Mouse (Mus musculus) kidney, adult 11 months (tissue): ENCODE measurements around the gene Vamp2.

Source experiments
- DNase-seq: peaks from one replicate; pipeline ENCODE4 v3.0.0; 2022

Gene Vamp2

DNA sequence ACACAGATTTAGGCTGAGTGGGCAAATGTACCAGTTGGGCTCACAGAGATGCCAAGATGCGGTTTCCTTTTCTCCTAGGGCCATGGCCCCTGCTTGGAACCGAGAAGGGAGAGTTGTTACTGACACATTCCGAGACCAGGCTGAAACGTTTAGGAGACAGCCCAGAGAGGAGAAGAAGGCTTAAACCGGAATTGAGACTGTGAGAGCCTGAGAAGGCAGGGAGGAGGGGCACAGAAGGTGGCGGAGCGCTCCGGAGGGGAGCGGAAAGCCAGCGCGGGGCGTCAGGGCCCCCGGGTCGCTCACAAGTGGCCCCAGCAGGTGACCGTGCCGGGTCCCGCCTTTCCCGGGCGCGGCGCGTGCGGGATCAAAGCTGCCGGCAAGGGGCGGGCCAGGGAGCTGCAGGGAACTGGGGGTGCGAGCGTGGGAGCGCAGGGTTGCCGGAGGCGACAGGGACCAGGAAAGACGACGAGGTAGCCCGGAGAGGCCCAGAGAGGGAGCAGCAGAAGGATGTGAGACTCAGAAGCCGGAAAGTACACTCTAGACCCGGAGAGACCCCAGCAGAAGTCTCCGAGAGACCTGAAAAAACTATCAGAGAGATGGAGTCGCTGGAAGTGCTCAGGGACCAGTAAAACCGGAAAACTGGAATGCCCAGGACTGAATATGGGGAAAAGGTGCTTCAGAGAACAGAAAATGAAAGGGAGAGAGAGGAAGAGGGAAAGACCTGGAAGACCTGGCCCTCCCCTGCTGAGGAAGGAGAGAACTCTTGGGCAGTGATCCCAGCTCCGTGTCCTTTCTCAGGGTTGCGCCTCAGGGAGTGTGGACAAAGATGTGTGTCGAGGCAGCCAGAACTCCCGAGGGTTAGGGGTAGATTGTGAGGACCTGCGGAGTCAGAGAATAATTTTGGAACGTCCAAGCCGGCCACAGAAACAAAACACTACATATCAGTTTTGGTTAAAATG lies 29.7 kb downstream of the Vamp2 start:
- peak; percentile 58 for DNase-seq

DNA sequence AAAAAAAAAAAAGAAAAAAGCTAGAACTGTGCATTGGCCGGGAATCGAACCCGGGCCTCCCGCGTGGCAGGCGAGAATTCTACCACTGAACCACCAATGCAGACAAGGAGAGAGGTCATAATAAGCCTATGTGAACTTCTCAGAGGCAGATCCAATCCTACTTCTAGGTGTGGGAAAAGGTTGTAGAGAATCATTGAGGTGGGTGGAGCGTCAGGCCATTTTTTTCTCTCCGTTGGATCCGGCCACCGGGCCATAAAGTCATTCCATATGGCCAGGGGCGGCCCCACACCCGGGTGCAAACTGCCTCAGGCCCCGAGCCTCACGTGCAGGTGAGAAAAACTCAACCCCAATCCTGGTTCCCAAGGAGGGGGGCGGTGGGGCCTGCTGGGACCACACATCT lies 30.5 kb downstream of the Vamp2 start:
- peak; percentile 79 for DNase-seq

DNA sequence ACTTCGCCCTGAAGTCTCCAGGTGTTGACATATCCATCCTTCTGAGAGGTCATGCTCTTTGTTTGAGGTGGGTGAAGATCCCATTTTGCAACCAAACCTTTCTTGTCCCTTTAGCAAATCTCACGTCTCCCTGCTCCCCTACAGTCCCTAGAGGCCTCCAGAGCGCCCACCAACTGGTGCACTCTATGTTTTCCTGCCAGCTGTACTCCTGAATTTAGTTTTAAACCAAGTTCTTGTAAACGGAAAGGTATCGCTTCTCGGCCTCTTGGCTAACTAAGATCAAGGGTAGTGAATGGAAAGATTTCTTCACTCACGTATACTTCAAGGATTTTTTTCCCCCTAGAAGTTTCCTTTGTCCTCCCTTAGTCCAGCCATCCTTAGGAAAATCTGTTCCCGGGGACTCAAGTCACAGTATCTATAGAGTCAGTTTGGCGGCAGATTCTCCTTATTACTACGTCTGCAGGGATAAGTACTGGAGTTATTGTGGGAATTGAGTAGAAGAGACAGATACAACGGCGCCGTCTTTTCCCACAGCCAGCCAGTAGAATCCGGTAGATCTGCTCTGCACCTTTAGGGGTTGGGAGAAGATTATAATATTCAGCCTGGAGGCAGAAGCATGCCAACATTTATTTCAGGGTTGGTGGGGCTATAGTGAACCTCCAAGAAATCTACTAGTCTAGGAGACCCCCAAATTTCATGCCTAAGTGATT lies 31.3 kb downstream of the Vamp2 start:
- DNase-seq: no peak

DNA sequence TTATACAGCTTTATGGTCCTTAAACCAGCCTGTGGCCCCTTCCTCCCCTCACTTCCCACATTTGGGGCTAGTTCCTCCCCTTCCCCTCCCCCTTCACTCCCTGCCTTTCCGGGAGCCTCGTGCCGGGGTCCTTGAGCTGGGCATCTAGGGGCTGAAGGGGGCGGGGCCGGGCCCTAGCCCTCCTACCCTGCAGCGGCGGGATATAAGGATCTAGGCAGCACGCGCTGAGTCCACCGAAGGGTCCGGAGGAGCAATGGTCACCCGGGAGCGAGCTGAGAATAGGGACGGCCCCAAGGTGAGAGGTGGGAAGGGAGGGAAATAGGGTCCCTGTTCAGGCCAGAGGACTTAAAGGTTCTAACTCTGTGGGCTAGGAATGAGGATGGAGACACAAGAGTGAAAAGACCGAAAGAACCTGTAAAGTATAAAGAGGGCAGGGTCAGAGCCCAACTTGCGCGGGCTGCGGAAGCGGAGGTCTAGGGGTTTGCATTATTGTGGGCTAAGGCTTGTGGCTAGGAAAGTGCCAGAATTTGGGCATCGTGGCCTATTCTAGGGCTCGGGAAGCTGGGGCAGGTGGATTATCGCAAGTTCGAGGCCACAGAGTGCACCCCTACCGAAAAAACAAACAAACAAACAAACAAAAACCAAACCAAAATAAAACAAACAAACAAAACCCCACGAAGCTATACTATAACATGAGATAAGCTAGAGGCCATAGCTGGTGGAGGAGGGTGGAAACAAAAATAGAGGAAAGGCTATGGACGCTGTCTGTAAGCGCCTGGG lies 32.1 kb downstream of the Vamp2 start, which contains the start of gene Hes7:
Gene Hes7 (plus strand): TSS at position 184 of the 780 bp plus-strand sequence.
- DNase-seq: no peak

DNA sequence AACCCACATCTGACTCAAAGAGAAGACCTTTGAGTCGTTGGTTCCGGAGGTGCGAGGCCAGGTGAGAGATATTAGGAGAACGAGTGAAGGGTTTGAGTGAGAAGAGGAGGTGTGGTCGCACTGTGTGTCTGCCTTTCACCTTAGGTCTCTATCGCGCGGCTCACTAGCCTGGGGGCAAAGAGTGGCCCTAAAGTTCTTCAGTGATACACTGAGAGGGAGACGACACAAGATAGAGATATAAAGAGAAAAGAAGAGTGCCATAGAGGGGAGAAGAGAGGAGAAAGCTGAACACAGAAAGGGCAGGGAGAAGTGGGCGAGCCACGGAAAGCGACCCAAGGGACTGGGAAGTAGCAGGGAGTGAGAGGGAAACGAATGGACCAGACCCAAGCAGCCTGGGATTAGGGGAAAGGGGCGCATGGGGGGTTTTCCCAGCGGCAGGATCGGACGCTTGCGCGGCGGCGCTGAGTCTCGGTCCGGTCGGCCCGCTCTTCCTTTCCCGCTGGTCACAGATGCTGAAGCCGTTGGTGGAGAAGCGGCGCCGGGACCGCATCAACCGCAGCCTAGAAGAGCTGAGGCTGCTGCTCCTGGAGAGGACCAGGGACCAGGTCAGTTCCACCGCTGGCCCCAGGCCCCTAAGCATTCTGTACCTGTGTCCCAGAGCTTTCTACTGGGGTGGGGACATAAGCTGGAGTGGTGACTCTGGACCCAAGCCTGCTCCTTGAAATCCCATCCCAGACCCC lies 32.9 kb downstream of the Vamp2 start:
- no peak for DNase-seq

DNA sequence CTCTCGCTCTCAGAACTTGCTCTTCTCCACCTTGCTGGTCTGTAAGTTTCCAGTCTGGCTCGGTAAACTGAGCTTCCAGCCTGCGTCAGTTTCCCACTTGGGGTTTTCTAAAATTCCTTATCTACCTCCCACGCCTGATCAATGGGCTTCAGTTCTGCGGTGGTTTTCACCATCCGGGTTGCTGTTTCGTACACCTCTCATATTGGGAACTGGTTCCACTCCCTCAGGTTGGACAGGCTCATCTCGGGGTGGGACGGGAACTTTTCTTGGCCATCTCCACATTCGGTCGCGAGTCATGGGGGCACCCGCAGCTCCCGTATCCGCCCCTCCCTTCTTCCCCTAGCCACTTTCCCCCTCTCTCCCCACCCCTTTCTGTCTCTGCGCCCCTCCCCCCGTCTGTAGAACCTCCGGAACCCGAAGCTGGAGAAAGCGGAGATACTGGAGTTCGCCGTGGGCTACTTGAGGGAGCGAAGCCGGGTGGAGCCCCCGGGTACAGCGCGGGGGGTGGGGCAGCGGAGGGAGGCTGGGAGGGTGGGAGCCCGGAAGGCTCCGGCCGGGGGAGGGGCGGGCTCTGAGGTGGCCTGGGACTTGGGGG lies 33.5 kb downstream of the Vamp2 start:
- DNase-seq: no peak

DNA sequence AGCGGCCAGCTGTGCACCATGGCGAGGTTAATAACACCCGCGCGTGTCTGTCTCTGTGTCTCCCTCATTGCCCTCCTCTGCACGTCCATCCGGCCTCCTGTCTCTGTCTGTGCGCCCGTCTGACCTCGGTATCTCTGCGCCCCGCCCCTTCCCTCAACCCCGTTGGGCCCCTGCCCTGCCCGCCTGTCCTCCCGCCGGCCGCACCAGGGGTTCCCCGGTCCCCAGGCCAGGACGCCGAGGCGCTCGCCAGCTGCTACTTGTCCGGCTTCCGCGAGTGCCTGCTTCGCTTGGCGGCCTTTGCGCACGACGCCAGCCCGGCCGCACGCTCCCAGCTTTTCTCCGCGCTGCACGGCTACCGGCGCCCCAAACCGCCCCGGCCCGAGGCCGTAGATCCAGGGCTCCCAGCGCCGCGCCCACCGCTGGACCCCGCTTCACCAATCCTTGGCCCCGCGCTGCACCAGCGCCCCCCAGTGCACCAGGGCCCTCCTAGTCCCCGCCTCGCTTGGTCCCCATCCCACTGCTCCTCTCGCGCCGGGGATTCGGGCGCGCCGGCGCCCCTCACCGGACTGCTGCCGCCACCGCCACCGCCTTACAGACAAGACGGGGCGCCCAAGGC lies 34.2 kb downstream of the Vamp2 start, which contains the start of gene 9130213A22Rik:
Gene 9130213A22Rik (minus strand): TSS at position 254 of the 616 bp plus-strand sequence.
- DNase-seq: peak; percentile 85

DNA sequence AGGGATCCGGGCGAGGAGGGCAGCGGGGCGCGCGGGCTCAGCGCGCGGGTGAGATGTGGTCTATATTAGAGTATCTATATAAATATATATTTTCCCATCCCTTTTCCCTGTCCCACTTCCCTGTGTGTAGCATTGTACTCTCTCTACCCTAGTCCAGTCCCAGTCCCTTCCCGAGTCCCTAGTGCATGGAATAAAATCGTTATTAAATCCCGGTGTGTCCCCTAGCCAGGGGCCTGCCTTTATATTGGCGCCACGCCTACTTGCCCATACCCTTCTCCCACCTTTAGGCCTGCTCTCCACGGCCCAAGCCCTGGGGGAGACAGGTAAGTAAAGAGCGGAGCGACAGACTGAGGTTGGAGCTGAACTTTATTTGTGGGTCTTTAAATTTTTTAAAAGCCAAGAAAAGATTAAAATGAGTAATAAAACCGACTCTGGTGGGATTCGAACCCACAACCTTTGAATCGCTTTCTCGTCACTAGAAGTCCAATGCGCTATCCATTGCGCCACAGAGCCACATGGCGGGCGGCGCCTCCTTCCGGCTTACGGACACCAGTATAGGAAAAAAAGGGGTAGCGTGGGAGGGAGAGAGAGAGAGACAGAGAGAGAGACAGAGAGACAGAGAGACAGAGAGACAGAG lies 34.9 kb downstream of the Vamp2 start:
- DNase-seq: peak; percentile 87

DNA sequence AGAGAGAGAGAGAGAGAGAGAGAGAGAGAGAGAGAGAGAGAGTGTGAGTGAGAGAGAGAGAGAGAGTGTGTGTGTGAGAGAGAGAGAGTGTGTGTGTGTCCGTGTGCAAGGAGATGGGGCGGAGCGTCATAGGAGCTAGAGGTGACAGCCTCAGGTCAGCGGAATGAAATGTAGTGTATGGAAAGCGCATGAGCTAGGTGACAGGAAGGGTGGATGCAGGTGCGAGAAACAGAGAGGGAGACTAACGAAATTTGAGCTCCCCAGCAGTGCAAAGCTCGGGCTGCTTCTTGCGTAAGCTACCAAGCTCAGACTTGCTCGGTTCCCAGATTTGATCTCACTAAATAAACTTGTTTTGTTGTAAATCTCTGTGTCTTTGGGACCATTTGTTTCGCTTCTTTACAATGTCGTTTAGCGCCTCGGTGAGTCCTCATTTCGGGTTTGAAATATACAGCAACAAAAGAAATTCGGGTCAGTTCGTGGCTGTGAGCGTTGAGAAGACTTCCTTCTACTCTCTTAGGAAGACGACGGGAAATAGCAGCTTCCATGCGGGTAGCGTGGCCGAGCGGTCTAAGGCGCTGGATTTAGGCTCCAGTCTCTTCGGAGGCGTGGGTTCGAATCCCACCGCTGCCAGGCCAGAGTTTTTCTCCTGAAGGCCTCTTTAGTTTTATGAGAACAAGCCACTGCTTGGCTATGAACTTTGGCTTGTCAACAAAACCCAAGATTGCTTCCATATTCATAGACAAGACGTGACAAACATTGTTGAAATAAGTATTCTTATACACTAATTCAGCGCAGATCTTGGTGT lies 35.6 kb downstream of the Vamp2 start:
- DNase-seq: peak; percentile 88

DNA sequence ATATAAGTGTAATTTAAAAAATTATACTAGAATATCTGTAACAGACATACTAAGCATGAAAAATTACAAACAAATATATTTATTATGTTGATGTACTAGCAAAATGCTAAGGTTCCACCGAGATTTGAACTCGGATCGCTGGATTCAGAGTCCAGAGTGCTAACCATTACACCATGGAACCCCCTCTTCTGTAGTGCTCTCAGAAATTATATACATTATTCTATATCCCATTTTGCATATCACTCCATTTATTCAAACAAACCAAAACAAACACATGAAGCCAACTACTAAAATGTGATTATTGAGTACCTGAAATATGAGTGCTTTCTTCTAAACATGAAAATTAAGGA lies 36.2 kb downstream of the Vamp2 start:
- no peak for DNase-seq

DNA sequence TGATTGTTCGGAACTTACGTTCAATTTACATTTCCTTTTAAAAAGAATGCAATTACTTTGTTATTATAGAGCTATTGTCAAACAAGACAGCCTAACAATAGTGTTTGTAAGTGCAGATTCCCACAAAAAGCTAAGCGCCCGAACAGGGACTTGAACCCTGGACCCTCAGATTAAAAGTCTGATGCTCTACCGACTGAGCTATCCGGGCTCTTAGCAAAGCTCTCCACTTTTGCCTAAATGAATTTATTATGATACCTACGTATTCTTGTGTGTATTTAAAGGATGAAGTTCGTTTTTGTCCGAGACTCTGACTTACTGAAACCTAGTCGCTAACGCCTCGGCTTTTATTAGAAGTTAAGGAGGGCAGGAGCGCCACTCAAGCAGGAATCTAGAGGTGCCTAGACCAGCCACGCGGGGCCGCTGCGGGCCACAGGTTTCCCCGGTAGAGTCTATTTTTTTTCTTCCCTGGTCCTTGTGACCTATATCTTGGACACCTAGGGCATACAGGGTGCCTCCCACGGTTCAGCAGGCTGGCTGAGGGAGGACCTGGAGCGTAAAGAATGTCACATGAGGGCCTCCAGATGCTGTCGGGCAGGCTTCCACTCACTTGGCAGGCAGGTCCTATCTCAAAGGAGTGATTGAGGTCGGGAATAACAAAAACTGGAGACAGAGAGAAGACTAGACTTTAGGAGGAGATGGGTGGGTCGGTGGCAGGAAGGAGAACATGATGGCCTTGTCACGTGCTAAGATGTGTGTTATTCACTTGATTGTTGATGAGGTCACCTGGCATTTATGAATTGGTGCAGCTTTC lies 37.0 kb downstream of the Vamp2 start:
- DNase-seq: peak; percentile 89

DNA sequence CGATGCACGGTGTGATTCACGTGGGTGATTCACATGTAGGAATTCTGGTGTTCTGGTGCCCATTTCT lies 37.4 kb downstream of the Vamp2 start, which contains the start of gene Aloxe3:
Gene Aloxe3 (plus strand): TSS at position 45 of the 67 bp plus-strand sequence.
- no peak for DNase-seq

DNA sequence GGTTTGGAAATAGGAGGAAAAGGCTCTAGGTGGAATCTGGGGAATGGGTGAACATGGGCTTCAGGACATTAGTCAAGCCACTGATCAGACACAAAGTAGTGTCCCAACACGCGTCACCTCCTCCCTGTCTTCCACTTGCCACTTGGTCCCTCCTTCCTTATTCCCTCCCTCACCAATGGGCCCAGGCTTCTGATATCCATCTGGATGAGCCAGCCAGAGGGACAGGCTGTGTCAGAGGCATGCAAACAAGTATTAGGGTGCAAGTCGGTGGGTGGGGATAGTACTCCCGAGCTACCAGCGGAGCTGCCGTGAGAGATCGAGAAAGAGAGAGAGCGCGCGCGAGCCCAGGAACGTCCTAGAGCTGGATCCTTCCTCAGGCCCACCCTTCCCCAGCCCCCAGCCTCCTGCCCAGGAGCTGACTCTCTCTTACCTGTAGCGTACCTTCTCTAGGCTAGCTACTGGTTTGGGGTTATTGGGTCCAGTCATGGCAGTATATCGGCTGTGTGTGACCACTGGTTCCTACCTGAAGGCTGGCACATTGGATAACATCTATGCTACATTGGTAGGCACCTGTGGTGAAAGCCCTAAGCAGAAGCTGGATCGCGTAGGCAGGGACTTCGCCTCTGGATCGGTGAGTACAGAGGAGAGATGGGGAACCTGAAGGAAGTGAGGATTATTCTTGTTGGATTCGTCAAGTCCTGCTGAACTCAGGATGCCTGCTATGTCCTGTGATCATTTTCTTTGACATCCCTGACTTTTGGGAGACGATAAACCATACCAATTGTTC lies 37.8 kb downstream of the Vamp2 start:
- no peak for DNase-seq

DNA sequence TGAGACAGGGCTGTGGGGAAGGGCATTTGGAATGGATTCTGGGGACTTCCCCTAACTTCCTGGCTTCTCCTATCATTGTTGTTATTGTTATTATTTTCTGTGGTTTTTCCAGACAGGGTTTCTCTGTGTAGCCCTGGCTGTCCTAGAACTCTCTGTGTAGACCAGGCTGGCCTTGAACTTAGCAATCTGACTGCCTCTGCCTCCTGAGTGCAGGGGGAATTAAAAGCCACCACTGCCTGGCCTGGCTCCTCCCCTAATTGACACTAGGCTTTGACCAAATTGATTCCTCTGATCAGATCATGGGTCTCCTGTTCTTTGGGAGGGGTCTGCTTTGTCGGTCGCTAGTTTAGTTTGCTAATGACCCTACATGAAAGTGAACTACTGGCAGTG lies 38.4 kb downstream of the Vamp2 start:
- DNase-seq: no peak

DNA sequence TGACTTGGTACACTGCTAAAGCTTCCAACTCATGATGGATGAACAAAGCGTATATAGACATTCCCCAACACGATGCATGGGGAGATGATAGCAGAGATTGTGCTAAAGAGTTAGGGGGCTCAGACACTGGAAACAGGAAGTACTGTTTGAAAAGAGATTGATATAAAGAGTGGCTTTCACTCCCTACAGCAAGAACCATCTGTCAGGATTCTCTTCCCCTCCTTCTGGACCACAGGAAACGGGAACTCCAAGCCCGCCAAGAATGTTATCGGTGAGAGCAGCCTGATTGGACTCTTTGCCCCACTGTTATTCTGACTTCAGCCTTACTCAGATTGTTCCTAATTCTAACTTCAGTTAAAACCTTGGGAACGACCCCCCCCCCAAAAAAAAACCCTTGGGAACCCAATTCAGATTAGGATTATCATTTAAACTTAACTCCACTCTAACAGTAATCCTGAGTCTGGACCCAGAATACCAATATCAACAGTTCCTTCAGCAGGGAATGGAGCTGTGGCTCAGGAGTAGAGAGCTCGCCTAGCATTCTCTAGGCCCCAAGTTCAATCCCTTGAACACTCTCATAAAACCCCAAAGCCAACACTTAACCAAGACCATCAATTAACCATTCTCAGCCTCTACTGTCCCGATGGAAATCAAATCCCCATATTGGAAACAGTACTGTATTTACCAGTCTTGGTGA lies 40.3 kb downstream of the Vamp2 start:
- no peak for DNase-seq

DNA sequence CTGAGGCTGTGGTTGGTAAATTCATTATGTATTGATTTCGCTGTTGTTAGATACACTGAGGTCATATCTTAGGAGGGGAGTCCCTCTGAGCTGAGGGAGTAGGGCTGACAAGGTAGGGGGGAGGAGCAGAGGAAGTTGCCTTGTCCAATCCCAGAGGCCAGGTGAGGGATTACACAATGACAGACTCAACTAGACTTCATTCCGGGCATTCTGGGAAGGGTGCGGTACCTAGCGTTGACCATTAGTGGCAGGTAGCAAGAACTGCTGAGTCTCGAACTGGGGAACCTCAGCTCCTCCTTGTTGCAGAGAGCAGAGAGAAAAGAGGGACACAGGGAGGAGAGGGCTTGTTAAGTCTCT lies 45.3 kb downstream of the Vamp2 start:
- DNase-seq: no peak

DNA sequence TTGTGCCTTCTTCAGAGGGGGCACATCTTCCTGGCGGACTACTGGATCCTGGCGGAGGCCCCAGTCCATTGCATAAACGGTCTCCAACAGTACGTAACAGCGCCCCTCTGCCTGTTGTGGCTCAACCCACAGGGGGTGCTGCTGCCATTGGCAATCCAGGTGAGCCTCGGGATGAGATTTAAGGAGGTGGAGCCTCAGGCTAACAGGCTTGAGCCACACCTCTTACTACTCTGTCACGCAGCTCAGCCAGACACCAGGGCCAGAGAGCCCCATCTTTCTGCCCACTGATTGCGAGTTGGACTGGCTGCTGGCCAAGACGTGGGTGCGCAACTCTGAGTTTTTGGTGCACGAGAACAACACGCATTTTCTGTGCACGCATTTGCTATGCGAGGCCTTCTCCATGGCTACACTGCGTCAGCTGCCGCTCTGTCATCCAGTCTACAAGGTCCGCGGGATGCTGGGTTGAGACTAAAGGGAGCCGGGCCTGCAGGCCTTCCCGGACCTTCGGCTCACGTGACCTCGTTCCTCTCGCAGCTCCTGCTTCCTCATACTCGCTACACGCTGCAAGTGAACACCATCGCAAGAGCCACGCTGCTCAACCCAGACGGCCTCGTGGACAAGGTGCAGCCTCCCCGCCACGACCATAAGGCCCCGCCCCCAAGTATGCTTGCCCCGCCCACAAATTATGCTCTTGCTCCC lies 45.8 kb downstream of the Vamp2 start:
- peak; percentile 31 for DNase-seq

DNA sequence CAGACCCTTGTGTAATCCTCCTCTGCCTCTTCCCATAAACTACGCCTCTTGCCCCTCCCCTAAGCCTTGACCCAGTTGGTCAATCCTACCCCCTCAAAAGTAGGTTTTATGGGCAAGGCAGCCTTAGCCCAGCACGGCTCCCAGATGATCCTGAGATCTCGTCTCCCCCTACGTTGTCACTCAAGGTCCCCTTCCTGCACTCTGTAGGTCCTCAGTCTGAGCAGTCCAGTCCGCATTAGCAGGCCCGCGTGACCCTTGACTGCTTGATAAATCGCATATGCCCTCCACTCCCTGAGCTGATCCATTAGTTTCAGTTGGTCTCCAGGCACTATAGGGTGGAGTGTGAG lies 46.3 kb downstream of the Vamp2 start:
- no peak for DNase-seq
